Mouse (Mus musculus) urinary bladder, postnatal 36 days (tissue): ENCODE measurements around the gene Hcfc2.

Source experiments
- DNase-seq, 2 experiments: peaks; one replicate each; pipeline ENCODE4 v3.0.0; 2022; ENCODE audit warnings: low spot score in 2 of 2, mixed read lengths in 1 of 2

Hcfc2 gene

GRCm38 (mm10) chr10:82771595-82772170, 75.7 kb downstream of the Hcfc2 start:
- no peak for DNase-seq

- no peak for DNase-seq
Measured at GRCm38 (mm10) chr10:82774841-82775240, 78.9 kb downstream of the Hcfc2 start.

- DNase-seq: no peak
Measured at GRCm38 (mm10) chr10:82777075-82777474, 81.1 kb downstream of the Hcfc2 start.

- no peak for DNase-seq
Measured at GRCm38 (mm10) chr10:82777886-82778285, 81.9 kb downstream of the Hcfc2 start.

- DNase-seq: no peak
Measured at GRCm38 (mm10) chr10:82778791-82779549, 83.0 kb downstream of the Hcfc2 start.

GRCm38 (mm10) chr10:82779831-82780230, 83.9 kb downstream of the Hcfc2 start:
- DNase-seq: no peak

GRCm38 (mm10) chr10:82780322-82780721, 84.4 kb downstream of the Hcfc2 start:
- DNase-seq: no peak

- no peak for DNase-seq
Measured at GRCm38 (mm10) chr10:82780816-82781215, 84.9 kb downstream of the Hcfc2 start.

GRCm38 (mm10) chr10:82782472-82782871, 86.5 kb downstream of the Hcfc2 start:
- DNase-seq: no peak

- no peak for DNase-seq
Measured at GRCm38 (mm10) chr10:82789181-82789580, 93.2 kb downstream of the Hcfc2 start.

- DNase-seq: no peak
Measured at GRCm38 (mm10) chr10:82790504-82790903, 94.5 kb downstream of the Hcfc2 start.

- no peak for DNase-seq
Measured at GRCm38 (mm10) chr10:82791713-82792112, 95.8 kb downstream of the Hcfc2 start.
